Mouse (Mus musculus) ES-CJ7 (cell line): ENCODE results near the gene Sctr.

Experiments used
- DNase-seq: peaks from one replicate; pipeline ENCODE4 v3.0.0; 2011; ENCODE audit warnings: low read depth, low spot score

The Sctr gene

DNA sequence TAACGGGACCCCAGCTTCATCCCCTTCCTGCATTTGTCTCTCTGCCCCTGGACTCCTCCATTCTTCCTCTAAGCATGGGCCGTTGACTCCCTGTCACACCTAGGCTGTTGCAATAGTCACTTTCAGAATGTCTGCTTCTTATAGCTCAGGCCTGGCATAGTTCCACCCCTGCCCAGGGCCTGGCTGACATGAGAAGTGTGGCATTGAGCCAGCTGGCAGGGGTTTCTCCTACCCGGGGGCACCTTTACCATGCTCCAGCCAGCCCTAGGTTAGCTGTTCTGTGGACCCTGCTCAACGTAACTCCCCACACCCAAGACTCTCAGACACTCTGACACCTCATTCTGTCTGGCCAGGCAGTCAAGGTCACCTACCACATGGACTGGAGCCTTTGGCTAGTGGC, 21.0 kb downstream of the Sctr start:
- no peak for DNase-seq

DNA sequence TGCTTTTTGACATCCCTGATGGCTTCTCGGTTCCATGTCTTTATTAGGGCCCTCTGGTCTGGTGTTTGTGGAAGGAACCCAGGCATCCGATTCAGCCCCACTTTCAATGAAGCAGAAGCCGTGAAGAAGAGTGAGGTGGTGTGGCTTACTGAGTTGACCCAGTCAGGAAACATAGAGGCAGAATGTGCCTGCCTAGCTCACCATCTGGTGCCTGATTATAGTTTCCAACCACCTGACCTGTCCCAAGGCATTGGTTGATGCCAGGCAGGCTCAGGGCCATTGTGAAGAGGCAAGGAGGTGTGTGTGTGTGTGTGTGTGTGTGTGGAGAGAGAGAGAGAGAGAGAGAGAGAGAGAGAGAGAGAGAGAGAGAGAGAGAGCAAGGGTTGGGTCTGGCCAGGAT, 23.8 kb downstream of the Sctr start:
- DNase-seq, result no peak

DNA sequence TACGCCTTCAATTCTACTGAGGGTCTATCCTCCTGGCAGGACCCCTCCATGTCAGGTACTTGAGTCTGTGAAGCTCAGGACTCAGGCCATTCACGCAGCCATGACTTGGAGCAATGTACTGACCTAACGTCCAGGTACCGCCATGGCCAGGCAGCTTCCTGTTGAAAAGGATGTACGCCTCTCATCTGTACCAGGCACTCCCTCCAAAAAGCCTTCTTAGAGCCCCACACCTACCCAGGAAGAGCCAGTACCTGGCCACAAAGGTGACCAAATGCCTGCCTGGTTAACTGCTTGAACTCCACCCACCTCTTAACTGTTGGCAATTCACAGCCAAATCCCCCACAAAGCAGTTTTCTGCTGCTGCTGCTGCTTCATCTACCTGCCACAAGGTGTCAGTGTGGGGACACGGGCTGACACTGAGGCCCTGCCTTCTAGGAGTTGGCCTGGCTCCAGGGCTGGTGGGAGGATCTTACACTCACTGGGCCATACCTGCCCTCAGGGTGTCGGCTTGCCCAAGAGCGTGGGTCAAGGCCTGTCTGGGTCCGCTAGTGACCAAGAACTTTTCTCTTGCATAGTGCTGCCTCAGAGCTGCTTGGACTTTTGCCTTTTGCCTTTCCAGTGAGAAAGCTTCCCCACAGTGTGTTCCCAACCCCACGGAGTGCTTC, 26.2 kb downstream of the Sctr start:
- peak; percentile 94 for DNase-seq

DNA sequence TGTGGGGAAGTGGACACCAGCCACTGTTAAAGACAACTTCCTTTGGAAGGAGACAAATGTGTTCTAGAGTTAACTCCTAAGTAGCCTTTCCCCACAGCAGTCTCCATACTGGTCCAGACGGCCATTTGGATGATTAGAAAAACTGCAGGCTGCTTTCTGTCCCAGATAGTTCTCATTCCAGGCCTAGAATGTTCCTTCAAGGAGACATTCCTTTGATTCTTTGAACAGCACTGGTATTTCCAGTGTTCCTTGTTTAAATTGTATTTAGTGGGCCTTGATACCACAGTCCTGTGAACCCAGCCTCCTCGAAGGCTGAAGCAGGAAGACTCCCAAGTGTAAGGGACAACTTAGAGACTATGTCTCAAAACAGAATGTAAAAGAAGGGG, 26.8 kb downstream of the Sctr start:
- DNase-seq, result no peak

DNA sequence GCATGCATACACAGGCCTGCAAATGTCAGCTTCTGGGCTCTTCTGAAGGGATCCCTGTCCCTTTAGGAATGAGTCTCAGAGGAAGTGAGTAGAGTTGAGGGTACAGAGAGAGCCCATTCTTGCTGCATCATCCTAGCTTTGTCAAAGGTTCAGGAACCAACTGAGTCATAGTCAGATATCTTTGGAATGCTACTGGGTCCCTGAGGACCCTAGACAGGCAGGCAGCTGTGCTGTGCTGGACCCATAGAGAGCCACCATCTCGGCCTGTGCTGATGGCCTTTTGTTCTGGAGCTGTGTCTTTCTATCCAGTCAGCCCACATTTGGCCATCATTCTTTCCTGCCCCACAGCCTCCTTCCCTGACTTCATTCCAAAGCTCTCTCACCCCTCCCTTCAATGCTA, 28.1 kb downstream of the Sctr start:
- no peak for DNase-seq

DNA sequence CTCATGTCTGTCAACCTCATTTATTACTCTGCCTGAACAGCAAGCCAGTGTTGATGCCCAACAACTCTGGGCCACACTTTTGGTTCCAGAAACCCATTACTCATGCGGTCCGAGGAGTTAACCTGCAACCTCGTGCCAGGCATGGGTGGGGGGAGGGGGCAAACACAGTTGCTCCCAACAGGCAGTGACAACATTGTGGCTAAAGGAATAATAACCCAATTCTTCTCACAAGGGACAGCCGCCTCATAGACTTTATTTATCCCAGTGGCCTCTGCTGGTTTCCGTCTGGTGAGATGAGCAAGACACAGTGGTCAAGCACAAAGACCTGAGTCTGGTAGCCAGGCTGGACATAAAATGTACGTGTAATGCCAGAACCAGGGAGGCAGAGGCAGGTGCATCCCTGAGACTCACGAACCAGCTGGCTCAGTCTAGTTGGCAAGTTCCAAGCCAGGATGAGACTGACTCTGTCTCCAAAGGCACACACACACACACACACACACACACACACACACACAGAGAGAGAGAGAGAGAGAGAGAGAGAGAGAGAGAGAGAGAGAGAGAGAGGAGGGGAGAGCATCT, 28.9 kb downstream of the Sctr start:
- DNase-seq, result no peak

DNA sequence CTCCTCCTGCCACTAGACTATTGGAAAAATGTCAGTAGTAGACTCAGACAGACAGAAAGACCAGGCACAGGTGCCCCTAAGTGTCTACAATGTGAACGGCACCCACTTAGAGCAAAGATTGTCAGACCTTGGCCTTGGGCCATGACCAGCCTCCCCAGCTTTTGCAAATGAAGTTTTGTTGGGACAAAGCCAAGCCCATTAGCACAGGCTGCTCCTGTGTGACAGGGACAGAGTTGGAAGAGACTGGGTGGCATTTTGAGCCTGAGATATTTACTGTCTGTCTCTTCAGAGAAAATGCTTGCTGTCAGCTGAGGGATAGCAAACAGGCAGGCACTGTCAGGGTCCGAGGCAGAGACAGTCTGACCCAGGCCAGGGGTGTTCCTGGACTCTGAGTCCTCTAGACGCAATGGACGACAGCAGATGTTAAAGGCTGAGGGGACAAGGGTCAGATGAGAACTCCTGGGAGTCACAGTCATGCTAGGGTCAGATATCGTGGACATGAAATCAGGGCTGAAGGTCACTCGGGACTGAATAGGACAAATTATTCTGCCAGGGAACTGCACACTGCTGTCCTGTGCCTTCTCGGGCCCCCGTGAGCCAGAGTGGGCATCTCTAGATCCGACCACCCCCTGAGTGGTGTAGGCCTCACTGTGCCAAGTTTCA, 30.5 kb downstream of the Sctr start:
- no peak for DNase-seq

DNA sequence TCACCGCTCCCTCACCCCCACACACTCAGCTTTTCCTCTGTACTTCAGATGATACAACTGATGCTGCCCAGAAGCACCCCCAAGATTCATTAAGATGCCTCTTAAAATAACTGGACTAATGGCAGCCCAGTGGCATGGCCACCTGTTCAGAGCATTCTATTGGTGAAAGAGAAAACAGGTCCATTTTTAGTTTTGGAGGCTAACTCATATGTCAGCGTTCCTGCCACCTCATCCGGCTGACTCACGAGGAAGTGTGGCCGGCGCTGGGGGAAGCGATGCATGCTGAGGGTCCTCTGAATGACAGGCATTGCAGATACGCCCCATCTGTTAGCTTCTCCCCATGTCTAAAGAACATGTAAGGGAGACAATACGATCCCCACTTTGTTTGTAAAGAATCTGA, 31.9 kb downstream of the Sctr start:
- no peak for DNase-seq

DNA sequence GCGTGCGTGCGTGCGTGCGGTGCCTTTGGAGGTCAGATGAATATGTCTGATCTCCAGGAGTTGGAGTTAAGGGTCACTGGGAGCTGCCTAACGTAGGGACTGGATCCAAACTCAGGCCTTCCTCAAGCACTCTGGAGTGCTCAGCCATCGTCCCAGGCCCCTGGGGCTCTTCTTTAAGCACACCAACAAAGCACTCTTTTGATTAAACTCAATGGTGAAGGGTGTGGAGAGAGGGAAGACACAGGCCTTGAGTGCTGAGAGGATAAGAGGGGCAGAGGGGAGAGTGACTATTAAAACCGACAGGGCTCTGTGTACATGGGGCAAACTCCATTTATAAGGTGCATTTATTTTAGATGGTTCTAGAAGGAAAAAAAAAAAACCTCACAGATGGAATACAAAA, 35.7 kb downstream of the Sctr start:
- DNase-seq, result peak; percentile 56

DNA sequence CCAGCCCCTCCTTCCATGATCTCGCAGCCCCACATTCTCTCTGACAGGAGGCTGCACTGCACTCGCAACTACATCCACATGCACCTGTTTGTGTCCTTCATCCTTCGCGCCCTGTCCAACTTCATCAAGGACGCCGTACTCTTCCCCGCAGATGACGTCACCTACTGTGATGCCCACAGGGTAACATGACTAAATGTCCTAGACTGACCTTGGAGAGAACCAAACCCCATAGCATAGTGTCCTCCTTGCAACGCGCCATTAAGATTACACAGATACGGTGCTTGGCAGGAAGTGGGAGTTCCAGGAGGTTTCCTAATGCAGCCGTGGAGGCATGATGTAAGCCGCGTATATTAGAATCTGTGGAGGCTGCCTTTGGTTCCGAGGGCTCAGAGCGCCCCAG, 37.9 kb downstream of the Sctr start:
- no peak for DNase-seq

DNA sequence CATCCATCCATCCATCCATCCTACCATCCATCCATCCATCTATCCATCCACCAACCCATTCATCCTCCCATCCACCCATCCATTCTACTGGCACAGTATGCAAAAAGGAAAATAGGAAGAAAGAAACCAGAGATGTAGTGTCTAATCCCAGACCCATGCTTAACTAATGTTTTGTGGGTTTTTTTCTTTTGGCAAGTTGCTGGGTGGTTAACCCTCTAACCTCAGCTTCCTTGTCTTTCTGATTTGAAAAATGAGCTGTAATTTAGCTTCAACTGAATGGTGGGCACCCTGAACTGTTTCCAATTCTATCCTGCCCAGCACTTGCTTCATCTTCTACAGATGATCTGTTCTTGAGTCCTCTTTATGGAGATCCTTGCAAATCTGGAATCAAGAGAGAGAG, 40.6 kb downstream of the Sctr start:
- DNase-seq, result no peak

DNA sequence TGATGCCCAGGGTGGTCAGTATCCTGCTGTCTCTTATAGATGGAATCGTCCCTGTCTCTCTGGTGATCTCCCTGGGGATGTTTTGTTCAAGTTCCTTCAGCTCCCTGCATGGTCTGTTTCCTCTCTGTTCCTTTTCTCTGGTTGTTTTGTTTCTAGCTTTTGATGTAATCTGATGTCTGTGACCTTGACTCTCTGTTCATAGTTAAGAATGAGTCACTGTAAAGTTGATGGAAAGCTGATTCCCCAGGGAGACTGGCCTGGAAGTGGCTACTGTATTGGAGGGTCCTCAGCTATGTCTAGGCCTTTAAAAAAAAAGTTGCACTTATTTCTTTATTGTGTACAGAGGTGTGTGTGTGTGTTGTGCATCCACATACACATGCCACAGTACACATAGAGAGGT, 44.4 kb downstream of the Sctr start:
- DNase-seq, result no peak

DNA sequence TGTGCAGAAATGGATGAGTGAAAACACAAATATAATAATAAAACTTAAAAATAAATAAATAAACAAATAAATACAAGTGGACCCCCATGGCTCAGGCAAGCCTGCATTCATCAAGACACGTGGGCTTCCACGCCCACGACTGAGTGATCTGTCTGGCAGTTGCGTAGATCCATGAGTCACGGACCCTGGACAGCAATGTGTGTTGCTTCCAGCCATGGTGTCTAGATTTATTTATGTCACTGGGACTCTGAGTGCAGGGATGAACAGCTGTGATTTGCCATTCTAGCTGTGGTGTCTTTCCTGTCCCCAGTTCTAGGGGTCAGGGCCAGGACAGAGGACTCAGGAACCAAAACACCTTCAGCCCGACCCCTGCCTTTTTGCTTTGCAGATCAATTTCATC, 48.3 kb downstream of the Sctr start:
- no peak for DNase-seq

DNA sequence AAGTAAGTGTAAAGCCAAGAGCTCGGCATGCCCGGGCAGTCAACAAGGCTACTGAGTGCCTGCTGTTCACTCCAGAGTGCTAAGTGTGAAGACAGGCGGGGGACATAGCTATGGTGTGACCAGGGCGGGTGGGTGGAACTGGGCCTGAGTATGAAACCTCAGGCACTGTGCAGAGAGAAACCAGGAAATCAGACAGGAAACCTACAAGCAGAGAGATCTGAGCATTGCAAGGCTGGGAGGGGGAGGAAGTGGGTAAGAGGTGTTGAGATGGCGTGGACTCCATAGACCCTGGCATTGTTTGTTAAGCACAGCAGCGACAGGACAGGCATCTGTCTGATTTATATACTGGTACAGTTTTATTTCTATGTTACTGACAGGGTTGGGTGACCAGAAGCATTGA, 48.8 kb downstream of the Sctr start:
- DNase-seq, result no peak

DNA sequence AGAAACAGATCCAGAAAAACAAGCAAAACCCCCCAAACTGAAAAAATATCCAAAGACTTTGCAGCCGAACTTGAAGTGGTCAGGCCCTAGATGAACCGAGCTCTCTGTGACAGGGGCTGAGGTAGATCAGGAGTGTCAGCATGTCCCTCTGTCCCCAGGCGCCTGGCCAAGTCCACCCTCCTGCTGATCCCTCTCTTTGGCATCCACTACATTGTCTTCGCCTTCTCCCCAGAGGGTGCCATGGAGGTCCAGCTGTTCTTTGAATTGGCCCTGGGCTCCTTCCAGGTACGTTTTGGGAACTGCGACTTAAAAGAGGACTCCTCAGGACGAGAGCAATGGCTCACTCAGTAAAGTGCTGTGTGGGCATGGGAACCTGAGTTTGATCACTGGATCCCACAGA, 49.5 kb downstream of the Sctr start:
- DNase-seq, result no peak

DNA sequence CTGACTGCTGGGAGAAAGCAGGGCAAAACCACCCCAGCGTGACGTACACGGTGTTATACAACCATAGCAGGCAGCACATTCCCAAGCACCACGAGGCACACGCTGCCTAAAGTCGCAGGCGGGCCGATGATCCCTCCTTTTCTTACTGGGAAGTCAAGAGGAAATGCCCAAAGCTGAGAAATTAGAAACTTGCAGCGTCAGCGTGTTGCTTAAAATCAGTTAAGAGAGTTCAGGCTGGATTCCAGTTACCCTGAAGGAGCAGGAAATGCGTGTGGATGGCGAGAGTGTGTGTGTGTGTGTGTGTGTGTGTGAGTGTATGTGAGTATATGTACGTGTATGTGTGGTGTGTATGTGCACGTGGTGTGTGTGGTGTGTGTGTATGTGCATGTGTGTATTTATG, 50.4 kb downstream of the Sctr start:
- no peak for DNase-seq

DNA sequence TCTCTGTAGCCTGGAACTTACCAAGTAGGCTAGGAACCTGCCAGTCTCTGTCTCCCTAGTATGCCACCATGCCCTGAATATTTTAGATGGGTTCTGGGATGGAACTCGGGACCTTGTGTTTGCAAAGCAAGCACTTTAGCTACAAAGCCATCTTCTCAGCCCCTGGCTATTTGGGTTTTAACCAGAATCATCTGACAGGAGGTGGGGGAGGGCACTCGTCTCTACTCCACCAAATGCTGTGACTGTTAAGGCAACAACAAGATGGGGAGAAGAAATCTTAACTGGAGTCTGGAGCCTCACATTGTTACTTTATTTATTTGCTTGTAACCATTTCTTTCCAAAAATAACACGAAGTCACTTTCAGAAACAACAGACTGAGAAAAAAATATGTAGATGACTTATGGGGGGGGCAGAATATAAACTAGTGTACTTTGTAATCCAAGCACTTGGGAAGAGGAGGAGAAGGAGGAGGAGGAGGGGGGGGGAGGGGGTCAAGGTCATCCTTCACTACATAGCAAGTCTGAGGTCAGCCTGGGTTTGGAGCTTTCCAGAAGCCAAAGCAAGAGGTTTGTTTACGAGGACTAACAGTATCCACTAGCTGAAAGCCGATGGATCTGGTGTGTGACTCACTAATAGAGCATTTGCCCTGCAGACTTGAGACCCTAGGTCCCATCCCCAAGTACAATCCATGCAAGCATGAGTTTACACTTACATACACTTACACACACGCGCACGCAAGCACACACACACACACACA, 51.2 kb downstream of the Sctr start:
- DNase-seq, result no peak

DNA sequence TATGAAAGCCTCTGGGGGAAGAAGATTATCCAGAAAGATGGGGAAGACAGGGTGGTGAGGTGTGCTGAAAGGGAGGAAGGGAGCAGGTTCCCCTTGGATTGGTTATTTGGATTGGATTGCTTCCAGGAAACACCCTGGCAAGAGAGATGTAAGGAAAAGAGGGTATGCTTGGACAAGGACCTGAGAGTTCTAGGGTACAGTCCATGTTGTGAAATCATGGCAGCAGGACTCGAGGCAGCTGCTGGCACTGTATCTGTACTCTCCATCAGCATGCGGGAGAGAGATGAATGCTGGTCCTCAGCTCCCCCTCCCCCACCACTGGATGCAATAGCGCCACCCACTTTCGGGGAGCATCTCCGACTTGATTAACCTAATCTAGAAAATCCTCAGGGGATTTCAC, 54.0 kb downstream of the Sctr start:
- no peak for DNase-seq

DNA sequence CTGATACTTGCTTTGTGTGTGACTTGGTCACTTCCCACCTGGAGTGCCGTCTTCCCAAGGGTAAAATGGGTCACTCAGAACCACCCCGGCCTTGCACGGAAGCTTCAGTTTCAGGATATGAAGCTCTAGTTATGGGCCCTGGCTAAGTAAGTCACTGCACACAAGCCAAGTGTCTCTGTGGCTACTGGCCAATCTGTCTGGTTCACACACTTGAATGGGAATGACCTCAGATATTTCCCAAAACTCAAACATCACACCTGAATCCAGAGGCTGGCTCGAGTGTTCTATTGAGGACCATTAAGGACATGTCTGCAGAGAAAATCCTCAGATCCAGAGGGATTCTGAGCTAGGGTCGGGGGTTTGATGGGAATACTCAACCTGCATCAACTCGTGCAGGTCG, 55.5 kb downstream of the Sctr start:
- no peak for DNase-seq

DNA sequence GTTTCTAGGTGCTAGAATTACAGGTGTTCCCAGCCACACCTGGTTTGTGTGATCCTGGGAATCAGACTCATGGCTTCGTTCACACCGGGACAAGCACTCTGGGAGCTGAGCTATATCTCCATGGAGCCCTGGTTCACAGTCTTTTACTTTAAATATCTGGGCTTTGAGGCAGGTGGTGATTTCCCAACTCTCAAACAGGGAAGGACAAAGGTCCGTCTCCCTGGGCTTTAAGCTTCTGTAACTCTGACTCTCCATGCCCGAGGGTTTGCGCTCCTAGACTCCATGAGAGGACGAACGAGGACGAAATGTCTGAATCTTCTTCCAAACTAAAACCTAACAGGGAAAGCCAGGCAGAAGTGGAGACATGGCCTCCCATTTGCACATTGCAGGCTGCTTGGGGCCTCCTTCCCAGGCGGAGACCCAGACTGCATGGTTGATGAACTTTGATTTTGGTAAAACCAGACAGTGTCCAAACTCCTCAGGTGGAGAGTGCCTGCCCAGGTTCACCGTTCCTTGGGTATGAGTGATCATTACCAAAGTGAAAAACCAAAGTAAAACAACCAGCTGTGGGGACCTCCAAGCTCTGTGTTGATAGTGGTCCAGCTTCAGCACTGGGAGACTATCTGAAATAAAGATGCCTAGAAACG, 57.5 kb downstream of the Sctr start:
- no peak for DNase-seq

DNA sequence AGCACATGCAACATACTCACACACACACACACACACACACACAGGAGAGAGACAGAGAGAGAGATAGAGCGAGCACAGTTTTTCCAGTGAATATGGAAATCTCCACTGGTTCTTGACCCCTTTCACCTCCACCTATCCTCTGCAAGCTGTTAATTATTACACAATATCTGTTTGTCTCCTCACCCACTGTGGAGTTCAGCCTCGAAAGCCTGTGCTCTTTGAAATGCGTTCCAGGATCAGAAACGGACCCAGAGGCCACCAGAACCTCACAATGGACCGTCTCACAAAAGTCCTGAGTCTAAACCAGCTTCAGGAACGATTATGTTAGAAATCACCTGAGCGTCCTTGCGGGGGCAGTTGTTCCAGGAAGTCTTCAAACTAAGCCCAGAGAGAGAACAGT, 59.5 kb downstream of the Sctr start:
- no peak for DNase-seq

DNA sequence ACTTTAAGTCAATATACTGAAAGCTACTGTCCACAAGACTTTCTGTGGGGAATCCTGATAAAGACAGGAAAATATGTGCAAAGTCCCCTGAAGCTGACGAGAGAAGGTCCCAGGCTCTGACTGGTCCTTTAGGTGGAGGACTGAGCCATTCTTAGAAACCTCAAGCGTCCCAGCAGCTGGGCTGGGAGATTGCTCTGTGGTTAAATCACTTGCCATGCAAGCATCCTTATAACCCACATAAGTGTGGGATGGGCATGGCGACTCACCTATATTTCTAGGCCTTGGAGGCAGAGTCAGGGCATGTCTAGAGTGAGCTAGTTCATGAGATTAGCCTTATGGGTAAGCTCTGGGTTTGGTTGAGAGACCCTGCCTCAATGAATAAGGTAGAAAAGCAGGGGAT, 59.9 kb downstream of the Sctr start:
- no peak for DNase-seq
